Mouse (Mus musculus) small intestine, adult 2 months (tissue): ENCODE measurements around the gene Actn1.

Experiments
- CTCF ChIP-seq: fragments of 200-500 bp; IDR thresholded peaks from 2 replicates; pipeline ENCODE4 v1.5.1; 2012; ENCODE audit warnings: low read depth, mild to moderate bottlenecking, control low read depth, inconsistent platforms, low read length, moderate library complexity, mixed read lengths; ENCODE audit not compliant: insufficient replicate concordance, insufficient read length; ENCODE audit errors: extremely low read depth
- POLR2A ChIP-seq: fragments of 200-500 bp; IDR thresholded peaks from 2 replicates; pipeline ENCODE4 v1.6.1; 2012; ENCODE audit warnings: low read depth, mild to moderate bottlenecking, control low read depth, inconsistent platforms, low read length, moderate library complexity

DNA sequence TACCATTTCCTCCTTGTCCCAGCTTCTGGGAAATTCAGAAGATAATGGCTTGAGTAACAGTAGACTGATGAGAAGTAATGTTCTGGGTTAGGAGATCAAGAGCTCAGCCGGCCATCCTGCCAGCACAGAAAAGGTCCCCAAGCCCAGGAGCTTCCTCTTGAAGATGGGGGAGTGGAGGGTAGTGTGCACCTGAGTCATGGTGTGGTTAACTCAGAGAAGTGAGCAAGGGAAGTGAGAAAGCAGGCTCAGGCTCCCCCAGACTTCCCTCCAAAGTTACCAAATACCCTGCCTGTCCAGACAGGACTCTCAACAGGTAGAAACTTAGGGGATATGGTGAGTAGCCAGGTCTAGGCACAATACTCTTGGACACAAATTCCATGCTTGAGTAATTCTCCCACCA lies 24.9 kb downstream of the Actn1 start:
- TF ChIP-seq POLR2A (no peak), CTCF (no peak)
